Mouse (Mus musculus) embryonic fibroblast, embryonic 13.5 days (primary cell): ENCODE measurements around the gene Ubxn11.

Experiments
- CTCF ChIP-seq: IDR thresholded peaks from 2 replicates; pipeline ENCODE4 v1.5.1; 2011; ENCODE audit warnings: mild to moderate bottlenecking, control low read depth, low read length, moderate library complexity, borderline replicate concordance; ENCODE audit not compliant: insufficient read depth
- POLR2A ChIP-seq: IDR thresholded peaks from 2 replicates; pipeline ENCODE4 v1.6.1; 2011; ENCODE audit warnings: low read depth, mild to moderate bottlenecking, control low read depth, low read length, moderate library complexity

GRCm38 (mm10) chr4:134089029-134089428 is 13.3 kb upstream of the Ubxn11 start:
- TF ChIP-seq CTCF: no peak
- no peak for TF ChIP-seq POLR2A
